Comparison of ENCODE assay signal across 23 mouse cellular contexts in the genomic region with DNA sequence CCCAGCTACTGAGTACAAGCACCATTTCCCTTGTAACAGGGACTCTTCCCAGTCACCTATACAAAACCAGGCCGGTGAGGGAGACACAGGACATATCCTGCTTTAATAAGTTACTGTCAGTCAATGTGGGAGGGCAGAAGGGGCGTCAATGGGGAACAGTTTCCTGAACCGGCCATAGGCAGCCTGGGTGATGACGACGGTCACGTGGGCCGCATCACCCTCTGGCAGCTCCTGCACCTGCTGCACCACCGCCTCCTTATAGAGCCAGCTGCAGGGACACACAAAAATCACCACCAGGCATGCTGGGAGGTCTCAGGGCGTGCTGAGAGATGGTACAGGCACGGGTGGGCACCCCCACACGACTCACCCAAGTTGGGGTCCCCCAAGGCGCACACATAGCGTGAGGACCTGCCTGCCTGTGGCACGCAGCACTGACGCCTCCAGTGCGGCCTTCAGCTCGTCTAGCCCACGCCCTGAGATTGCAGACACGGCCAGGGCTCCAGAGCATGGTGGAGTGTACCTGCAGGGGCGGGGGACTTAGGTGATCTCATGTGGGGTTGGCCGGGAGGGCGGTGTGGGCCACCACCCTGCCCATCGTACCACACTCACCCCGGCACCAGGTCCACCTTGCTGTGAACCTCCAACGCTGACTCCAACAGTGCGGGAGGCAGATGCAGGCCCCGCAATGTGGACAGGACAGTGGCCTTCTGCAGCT. TPM values are rescaled to one million over a fixed set of nuclear protein-coding genes. Genes with fewer than 3 reads are reported as not detected.
A peak's percentile ranks its signal among the peaks of the same experiment; 100 is the strongest.
DNase-seq lines count a peak whose midpoint lies in the region; ATAC-seq and TF ChIP-seq lines count a peak whose summit lies in the region.
"Had no signal": no experiment of that assay in that cellular context is flagged by ENCODE, and none has a peak within 500 bp of the region (broad histone marks: within the 10 kb centered on the region; RNA-seq: fewer than 3 reads in every experiment).

No protein-coding gene starts in this region.

- H3K27me3 ChIP-seq in forebrain, embryonic 11.5 days (ENCODE audit: control insufficient read depth, insufficient read depth, low read length): 0 out of 2 replicates have a peak, but pooled peaks cover 2% of the 10 kb centered on the region
- no peaks in the 10 kb centered on the region for H3K27me3 ChIP-seq in forebrain, embryonic 16.5 days (replicated peaks; ENCODE audit: control insufficient read depth, insufficient read depth, low read length)
- H3K27me3 ChIP-seq in G1E (ENCODE audit: insufficient read depth, low read length): peaks cover 4% of the 10 kb centered on the region; the same call in 1 of the 2 replicates
- no peaks in the 10 kb centered on the region for H3K27me3 ChIP-seq in stomach, postnatal 0 days (ENCODE audit: control insufficient read depth, insufficient read depth, low read length)
- H3K27me3 ChIP-seq: lung, embryonic 15.5 days had no signal

- H3K9ac ChIP-seq in forebrain, embryonic 11.5 days (ENCODE audit: low read length): no peak overlapping the region
- H3K9ac ChIP-seq in forebrain, embryonic 16.5 days (replicated peaks; ENCODE audit: low read depth, low read length): no peak overlapping the region
- H3K9ac ChIP-seq in stomach, postnatal 0 days (ENCODE audit: low read length): no peak overlapping the region
- H3K9ac ChIP-seq: heart, embryonic 15.5 days; hindbrain, embryonic 14.5 days; liver, embryonic 15.5 days; lung, embryonic 15.5 days had no signal

- DNase-seq in forebrain, embryonic 11.5 days (ENCODE audit: low spot score): peak; percentile 56
- peak; percentile 11 for DNase-seq in right cerebral cortex, postnatal 14 days
- DNase-seq in right cerebral cortex, adult 18-20 months: no peak
- DNase-seq in G1E (ENCODE audit: low spot score): no peak
- DNase-seq in stomach, postnatal 0 days (ENCODE audit: low spot score): peak; percentile 13
- DNase-seq in lung, postnatal 4 days: no peak
- DNase-seq: gastrocnemius, postnatal 25 days; heart, postnatal 36 days; kidney, adult 18-20 months; kidney, postnatal 4 days; liver; lung, postnatal 36 days had no signal

- no peak for TF ChIP-seq EP300 in stomach, postnatal 0 days (optimal IDR thresholded peaks at IDR 0.05)

- TF ChIP-seq CTCF in G1E (IDR thresholded peaks at IDR 0.05; ENCODE audit: low read depth, low read length): no peak
- TF ChIP-seq CTCF in stomach, postnatal 0 days (IDR thresholded peaks at IDR 0.05; ENCODE audit: low read depth): no peak

- H3K4me3 ChIP-seq in forebrain, embryonic 11.5 days (ENCODE audit: low read depth, low read length): no peak overlapping the region
- H3K4me3 ChIP-seq in forebrain, embryonic 16.5 days (replicated peaks; ENCODE audit: low read length): no peak overlapping the region
- peak overlapping the region; percentile 21; the same call in 1 of the 2 replicates for H3K4me3 ChIP-seq in G1E (ENCODE audit: low read depth, low read length)
- no peak overlapping the region for H3K4me3 ChIP-seq in stomach, postnatal 0 days (ENCODE audit: low read depth, low read length)
- H3K4me3 ChIP-seq: heart, embryonic 15.5 days; left cerebral cortex, adult 2 months; limb, embryonic 10.5 days; liver, embryonic 15.5 days; lung, embryonic 15.5 days; midbrain, embryonic 10.5 days had no signal

- H3K9me3 ChIP-seq in forebrain, embryonic 11.5 days (ENCODE audit: control insufficient read depth, low read length): no peaks in the 10 kb centered on the region
- H3K9me3 ChIP-seq in forebrain, embryonic 16.5 days (ENCODE audit: control insufficient read depth, low read length): 0 out of 2 replicates have a peak, but pooled peaks cover 2% of the 10 kb centered on the region
- H3K9me3 ChIP-seq in G1E (replicated peaks): peaks cover 53% of the 10 kb centered on the region
- 0 out of 2 replicates have a peak, but pooled peaks cover 4% of the 10 kb centered on the region for H3K9me3 ChIP-seq in stomach, postnatal 0 days (ENCODE audit: control insufficient read depth, low read length)
- H3K9me3 ChIP-seq: heart, embryonic 15.5 days; limb, embryonic 10.5 days; liver, embryonic 15.5 days; lung, embryonic 15.5 days; midbrain, embryonic 10.5 days had no signal

- WGBS in forebrain, embryonic 11.5 days: 94% methylated on average over 27 of the region's 27 CpGs
- 96% methylated on average over 27 of the region's 27 CpGs for WGBS in forebrain, embryonic 16.5 days
- 93% methylated on average over 27 of the region's 27 CpGs for WGBS in stomach, postnatal 0 days

- no peak overlapping the region for H3K4me2 ChIP-seq in forebrain, embryonic 11.5 days (ENCODE audit: low read depth, low read length, severe bottlenecking)
- H3K4me2 ChIP-seq in forebrain, embryonic 16.5 days (ENCODE audit: low read length): no peak overlapping the region
- no peak overlapping the region for H3K4me2 ChIP-seq in stomach, postnatal 0 days (replicated peaks; ENCODE audit: low read depth)
- H3K4me2 ChIP-seq: heart, embryonic 15.5 days; hindbrain, embryonic 14.5 days; liver, embryonic 15.5 days; lung, embryonic 15.5 days had no signal

- no peak overlapping the region for H3K27ac ChIP-seq in forebrain, embryonic 11.5 days (ENCODE audit: low read depth, low read length)
- H3K27ac ChIP-seq in forebrain, embryonic 16.5 days (ENCODE audit: low read length): no peak overlapping the region
- no peak overlapping the region for H3K27ac ChIP-seq in stomach, postnatal 0 days (replicated peaks)
- H3K27ac ChIP-seq: forebrain, embryonic 10.5 days; heart, embryonic 15.5 days; hindbrain, embryonic 14.5 days; left cerebral cortex, adult 2 months; limb, embryonic 10.5 days; liver, embryonic 15.5 days; lung, embryonic 15.5 days; midbrain, embryonic 10.5 days had no signal

- H3K4me1 ChIP-seq in forebrain, embryonic 11.5 days (replicated peaks; ENCODE audit: control insufficient read depth, insufficient read depth, low read length): peaks cover 19% of the 10 kb centered on the region
- peaks cover 27% of the 10 kb centered on the region for H3K4me1 ChIP-seq in forebrain, embryonic 16.5 days (replicated peaks; ENCODE audit: control insufficient read depth, insufficient read depth, low read length)
- peaks cover 58% of the 10 kb centered on the region for H3K4me1 ChIP-seq in G1E (ENCODE audit: insufficient read depth, low read depth, low read length)
- peaks cover 7% of the 10 kb centered on the region for H3K4me1 ChIP-seq in stomach, postnatal 0 days (replicated peaks; ENCODE audit: control insufficient read depth, insufficient read depth)

- ATAC-seq in forebrain, embryonic 11.5 days (replicated peaks; ENCODE audit: low FRiP score): no peak
- ATAC-seq in forebrain, embryonic 16.5 days: no peak
- ATAC-seq in G1E (ENCODE audit: extremely low read depth, insufficient number of reproducible peaks, low FRiP score, poor library complexity, severe bottlenecking): no peak
- ATAC-seq in stomach, postnatal 0 days (ENCODE audit: low FRiP score, low TSS enrichment): no peak
- ATAC-seq: inflammation-experienced regulatory T-cells, adult 6 months; midbrain, embryonic 16.5 days had no signal

- peaks cover 18% of the 10 kb centered on the region for H3K36me3 ChIP-seq in forebrain, embryonic 11.5 days (ENCODE audit: control insufficient read depth, insufficient read depth, low read length)
- peaks cover 32% of the 10 kb centered on the region for H3K36me3 ChIP-seq in forebrain, embryonic 16.5 days (ENCODE audit: control insufficient read depth, insufficient read depth)
- peaks cover 56% of the 10 kb centered on the region for H3K36me3 ChIP-seq in G1E (replicated peaks)
- H3K36me3 ChIP-seq in stomach, postnatal 0 days (ENCODE audit: control insufficient read depth, insufficient read depth, low read length): peaks cover 30% of the 10 kb centered on the region

RNA-seq across cellular contexts. Expression of gene Gtpbp6, which starts 3.9 kb away (rescaled TPM):
- 24.4 and 28.2 TPM in 2 replicates for polyA plus RNA-seq in forebrain, embryonic 11.5 days (2014; fragmentation: Nextera tagmentation; extraction: Ambion mirVana)
- polyA plus RNA-seq in forebrain, embryonic 16.5 days (2015; fragmentation: Nextera tagmentation; extraction: Ambion mirVana): 61.7 and 68.9 TPM in 2 replicates
- 16.6 and 17.0 TPM in 2 replicates for total RNA-seq in G1E (2014; fragmentation: Nextera tagmentation)
- 17.5 and 17.8 TPM in 2 replicates for total RNA-seq in G1E (2017)
- 35.6 and 40.9 TPM in 2 replicates for polyA plus RNA-seq in G1E (2012)
- polyA plus RNA-seq in stomach, postnatal 0 days (2015; fragmentation: Nextera tagmentation; extraction: Ambion mirVana): 17.0 and 20.2 TPM in 2 replicates

RNA-seq across cellular contexts. Expression of gene Plcxd1, which starts 4.3 kb away (rescaled TPM):
- 0.43 and 1.3 TPM in 2 replicates for polyA plus RNA-seq in forebrain, embryonic 11.5 days (2014; fragmentation: Nextera tagmentation; extraction: Ambion mirVana)
- polyA plus RNA-seq in forebrain, embryonic 16.5 days (2015; fragmentation: Nextera tagmentation; extraction: Ambion mirVana): 1.9 and 3.2 TPM in 2 replicates
- total RNA-seq in G1E (2014; fragmentation: Nextera tagmentation) (not detected in 2 replicates), G1E (2017) (0.06 and 0.11 TPM in 2 replicates)
- polyA plus RNA-seq in G1E (2012): not detected in 2 replicates
- 12.5 and 12.8 TPM in 2 replicates for polyA plus RNA-seq in stomach, postnatal 0 days (2015; fragmentation: Nextera tagmentation; extraction: Ambion mirVana)
- total RNA-seq: gastrocnemius, postnatal 25 days; heart, postnatal 36 days had no signal

RNA-seq across cellular contexts. Expression of gene Zfp605, which starts 5.8 kb away (rescaled TPM):
- polyA plus RNA-seq in forebrain, embryonic 11.5 days (2014; fragmentation: Nextera tagmentation; extraction: Ambion mirVana): 6.3 and 6.4 TPM in 2 replicates
- polyA plus RNA-seq in forebrain, embryonic 16.5 days (2015; fragmentation: Nextera tagmentation; extraction: Ambion mirVana): 20.1 and 21.1 TPM in 2 replicates
- total RNA-seq in G1E (2014; fragmentation: Nextera tagmentation) (10.4 and 12.1 TPM in 2 replicates), G1E (2017) (7.3 and 8.2 TPM in 2 replicates)
- polyA plus RNA-seq in G1E (2012): 0.24 and 0.40 TPM in 2 replicates
- 1.6 and 2.0 TPM in 2 replicates for polyA plus RNA-seq in stomach, postnatal 0 days (2015; fragmentation: Nextera tagmentation; extraction: Ambion mirVana)

RNA-seq across cellular contexts. Expression of gene Gm35315, which starts 9.8 kb away (rescaled TPM):
- polyA plus RNA-seq in forebrain, embryonic 11.5 days (2014; fragmentation: Nextera tagmentation; extraction: Ambion mirVana): 1.3 and 2.7 TPM in 2 replicates
- polyA plus RNA-seq in forebrain, embryonic 16.5 days (2015; fragmentation: Nextera tagmentation; extraction: Ambion mirVana): 1.0 and 1.7 TPM in 2 replicates
- total RNA-seq in G1E (2014; fragmentation: Nextera tagmentation) (5.4 and 7.4 TPM in 2 replicates), G1E (2017) (3.8 TPM in 2 replicates)
- 0.09 and 0.10 TPM in 2 replicates for polyA plus RNA-seq in G1E (2012)
- 0.41 and 0.45 TPM in 2 replicates for polyA plus RNA-seq in stomach, postnatal 0 days (2015; fragmentation: Nextera tagmentation; extraction: Ambion mirVana)

RNA-seq across cellular contexts. Expression of gene Chfr, which starts 31.6 kb away (rescaled TPM):
- 64.1 and 69.2 TPM in 2 replicates for polyA plus RNA-seq in forebrain, embryonic 11.5 days (2014; fragmentation: Nextera tagmentation; extraction: Ambion mirVana)
- polyA plus RNA-seq in forebrain, embryonic 16.5 days (2015; fragmentation: Nextera tagmentation; extraction: Ambion mirVana): 91.2 and 92.4 TPM in 2 replicates
- total RNA-seq in G1E (2014; fragmentation: Nextera tagmentation): 82.8 and 93.5 TPM in 2 replicates
- total RNA-seq in G1E (2017): 65.3 and 79.8 TPM in 2 replicates
- polyA plus RNA-seq in G1E (2012): 37.1 and 49.0 TPM in 2 replicates
- polyA plus RNA-seq in stomach, postnatal 0 days (2015; fragmentation: Nextera tagmentation; extraction: Ambion mirVana): 24.2 and 25.2 TPM in 2 replicates

Comparison
In these comparisons a context has a peak if more than half of its experiments do, and no peak if none do; other contexts are left out.
1. DNase-seq: peak in forebrain, embryonic 11.5 days (single experiment), right cerebral cortex, postnatal 14 days (single experiment) and stomach, postnatal 0 days (single experiment); none in right cerebral cortex, adult 18-20 months (single experiment), G1E (single experiment) and lung, postnatal 4 days (0 of 2).